Mouse (Mus musculus) kidney, adult 2 months (tissue): ENCODE results near the gene Asap3.

Source experiments
- CTCF ChIP-seq: fragments of 200-500 bp; conservative IDR thresholded peaks from 2 replicates; pipeline ENCODE4 v1.5.1; 2011; ENCODE audit warnings: low read depth, mild to moderate bottlenecking, control low read depth, low read length, moderate library complexity, mixed read lengths; ENCODE audit not compliant: insufficient read depth, insufficient read length
- POLR2A ChIP-seq: fragments of 200-500 bp; IDR thresholded peaks from one replicate; pipeline ENCODE4 v1.6.1; 2011; ENCODE audit warnings: low read depth, low read length, control low read depth

- TF ChIP-seq POLR2A (no peak), CTCF (no peak)
Observed at GRCm38 (mm10) chr4:136206943-136207342, 778 bp downstream of the Asap3 start.
